Mouse (Mus musculus) MEL (cell line): Measurements from ENCODE around the gene Pxt1. TPM values are rescaled to one million over a fixed set of nuclear protein-coding genes. Genes with fewer than 3 reads are reported as not detected.

ENCODE experiments used
- DNase-seq: peaks from one replicate; pipeline ENCODE4 v3.0.0; 2011; ENCODE audit warnings: low read depth, low spot score
- H3K27ac ChIP-seq: 2 replicates; pipeline ENCODE4 v1.5.1; 2012; ENCODE audit warnings: low read depth, mild to moderate bottlenecking, control low read depth, low read length, moderate library complexity; ENCODE audit not compliant: control insufficient read depth
- H3K27me3 ChIP-seq, 2 experiments: fragments of 150-350 bp in 1 of 2; sonication (generic) in 1 of 2; 2 replicates each; pipeline ENCODE4 v1.6.1; 2012; ENCODE audit warnings: low read length in 2 of 2, mild to moderate bottlenecking in 2 of 2, improper control_type of control experiment in 1 of 2, moderate library complexity in 1 of 2; ENCODE audit not compliant: insufficient read depth in 2 of 2, control insufficient read depth in 1 of 2
- H3K36me3 ChIP-seq, 2 experiments: 2 replicates each; pipeline ENCODE4 v1.6.1; 2012 to 2014; ENCODE audit warnings: low read length in 2 of 2, improper control_type of control experiment in 1 of 2, inconsistent platforms in 1 of 2, mild to moderate bottlenecking in 1 of 2; ENCODE audit not compliant: insufficient read depth in 2 of 2, control insufficient read depth in 1 of 2
- H3K4me1 ChIP-seq, 2 experiments: fragments of 150-350 bp in 1 of 2; sonication (generic) in 1 of 2; 2 replicates each; pipeline ENCODE4 v1.6.1; 2012; ENCODE audit warnings: low read length in 2 of 2, improper control_type of control experiment in 1 of 2, mild to moderate bottlenecking in 1 of 2; ENCODE audit not compliant: insufficient read depth in 2 of 2, control insufficient read depth in 1 of 2
- H3K4me3 ChIP-seq, 2 experiments: fragments of 150-350 bp in 1 of 2; sonication (generic) in 1 of 2; 2 replicates each; pipeline ENCODE4 v1.5.1; 2012; ENCODE audit warnings: low read depth in 2 of 2, low read length in 2 of 2, mild to moderate bottlenecking in 2 of 2, moderate library complexity in 2 of 2, control low read depth in 1 of 2, improper control_type of control experiment in 1 of 2; ENCODE audit not compliant: control insufficient read depth in 1 of 2, insufficient read depth in 1 of 2
- H3K79me2 ChIP-seq: 2 replicates; pipeline ENCODE4 v1.6.1; 2012; ENCODE audit warnings: mild to moderate bottlenecking, low read length, moderate library complexity; ENCODE audit not compliant: control insufficient read depth, poor library complexity, insufficient read depth
- H3K9ac ChIP-seq: 2 replicates; pipeline ENCODE4 v1.6.1; 2012; ENCODE audit warnings: low read depth, mild to moderate bottlenecking, control low read depth, low read length, moderate library complexity; ENCODE audit not compliant: control insufficient read depth, poor library complexity, severe bottlenecking
- H3K9me3 ChIP-seq: fragments of 150-350 bp; sonication (generic); replicated peaks from 2 replicates; pipeline ENCODE4 v1.6.1; 2012; ENCODE audit warnings: mild to moderate bottlenecking, low read length, improper control_type of control experiment, moderate library complexity; ENCODE audit not compliant: insufficient read depth
- CHD1 ChIP-seq: IDR thresholded peaks from 2 replicates; pipeline ENCODE4 v1.6.1; 2012; ENCODE audit warnings: low read depth, mild to moderate bottlenecking, inconsistent platforms, low read length, improper control_type of control experiment
- CHD2 ChIP-seq: IDR thresholded peaks from 2 replicates; pipeline ENCODE4 v1.6.1; 2011; ENCODE audit warnings: low read length, improper control_type of control experiment
- CTCF ChIP-seq, 3 experiments: IDR thresholded peaks in 2 of 3; conservative IDR thresholded peaks in 1 of 3; 2 replicates each; pipeline ENCODE4 v1.5.1; 2011 to 2012; ENCODE audit warnings: low read length in 3 of 3, low read depth in 2 of 3, mild to moderate bottlenecking in 2 of 3, improper control_type of control experiment in 1 of 3, inconsistent platforms in 1 of 3, mixed read lengths in 1 of 3, moderate library complexity in 1 of 3; ENCODE audit not compliant: control insufficient read depth in 1 of 3, insufficient read depth in 1 of 3, poor library complexity in 1 of 3, severe bottlenecking in 1 of 3
- ETS1 ChIP-seq: IDR thresholded peaks from 2 replicates; pipeline ENCODE4 v1.6.1; 2012; ENCODE audit warnings: low read depth, mild to moderate bottlenecking, inconsistent platforms, low read length, improper control_type of control experiment, moderate library complexity
- GABPA ChIP-seq: IDR thresholded peaks from 2 replicates; pipeline ENCODE4 v1.6.1; 2012; ENCODE audit warnings: low read depth, mild to moderate bottlenecking, inconsistent platforms, low read length, improper control_type of control experiment, moderate library complexity
- GATA1 ChIP-seq: IDR thresholded peaks from 2 replicates; pipeline ENCODE4 v1.6.1; 2011; ENCODE audit warnings: low read depth, low read length, improper control_type of control experiment
- KAT2A ChIP-seq: conservative IDR thresholded peaks from 2 replicates; pipeline ENCODE4 v1.6.1; 2012; ENCODE audit warnings: low read depth, low read length, improper control_type of control experiment, inconsistent platforms
- MAFK ChIP-seq: IDR thresholded peaks from 2 replicates; pipeline ENCODE4 v1.6.1; 2011; ENCODE audit warnings: low read depth, mild to moderate bottlenecking, low read length, improper control_type of control experiment, borderline replicate concordance
- MXI1 ChIP-seq: IDR thresholded peaks from 2 replicates; pipeline ENCODE4 v1.6.1; 2011; ENCODE audit warnings: mild to moderate bottlenecking, low read depth, low read length, improper control_type of control experiment
- MYB ChIP-seq: IDR thresholded peaks from 2 replicates; pipeline ENCODE4 v1.6.1; 2011; ENCODE audit warnings: mild to moderate bottlenecking, low read depth, low read length, improper control_type of control experiment
- MYC ChIP-seq: IDR thresholded peaks from 2 replicates; pipeline ENCODE4 v1.6.1; 2011; ENCODE audit warnings: low read depth, mild to moderate bottlenecking, low read length, improper control_type of control experiment, moderate library complexity
- NELFE ChIP-seq: IDR thresholded peaks from 2 replicates; pipeline ENCODE4 v1.6.1; 2011; ENCODE audit warnings: low read depth, low read length, improper control_type of control experiment
- RAD21 ChIP-seq: IDR thresholded peaks from 2 replicates; pipeline ENCODE4 v1.6.1; 2011; ENCODE audit warnings: mild to moderate bottlenecking, low read depth, low read length, improper control_type of control experiment
- RCOR1 ChIP-seq: IDR thresholded peaks from 2 replicates; pipeline ENCODE4 v1.6.1; 2012; ENCODE audit warnings: low read depth, mild to moderate bottlenecking, inconsistent platforms, low read length, improper control_type of control experiment
- SIN3A ChIP-seq: IDR thresholded peaks from 2 replicates; pipeline ENCODE4 v1.6.1; 2012; ENCODE audit warnings: low read length, improper control_type of control experiment, inconsistent platforms
- SMC3 ChIP-seq: IDR thresholded peaks from 2 replicates; pipeline ENCODE4 v1.6.1; 2011; ENCODE audit warnings: low read depth, low read length, improper control_type of control experiment
- TBP ChIP-seq: IDR thresholded peaks from 2 replicates; pipeline ENCODE4 v1.8.0; 2011; ENCODE audit warnings: low read depth, low read length, improper control_type of control experiment
- polyA plus RNA-seq, 2 experiments: library from polyadenylated mRNA; stranded (reverse) in 1 of 2; unstranded in 1 of 2; fragments of >175 nt in 1 of 2; fragments of >200 nt in 1 of 2; gene quantifications; 2 replicates each; pipeline versions ENCODE4 v1.2.1 to v1.2.4; 2012; ENCODE audit warnings: low replicate concordance in 2 of 2, low read depth in 1 of 2; ENCODE audit not compliant: insufficient read length in 2 of 2, insufficient read depth in 1 of 2, missing spikeins in 1 of 2
- total RNA-seq: library from RNA; depleted of rRNA; stranded (reverse); fragments of 300-350 nt; gene quantifications from 2 replicates; pipeline ENCODE4 v1.2.3, GENCODE M21; 2012

The Pxt1 gene
- total and polyA plus RNA-seq, 3 experiments: not detected

DNA sequence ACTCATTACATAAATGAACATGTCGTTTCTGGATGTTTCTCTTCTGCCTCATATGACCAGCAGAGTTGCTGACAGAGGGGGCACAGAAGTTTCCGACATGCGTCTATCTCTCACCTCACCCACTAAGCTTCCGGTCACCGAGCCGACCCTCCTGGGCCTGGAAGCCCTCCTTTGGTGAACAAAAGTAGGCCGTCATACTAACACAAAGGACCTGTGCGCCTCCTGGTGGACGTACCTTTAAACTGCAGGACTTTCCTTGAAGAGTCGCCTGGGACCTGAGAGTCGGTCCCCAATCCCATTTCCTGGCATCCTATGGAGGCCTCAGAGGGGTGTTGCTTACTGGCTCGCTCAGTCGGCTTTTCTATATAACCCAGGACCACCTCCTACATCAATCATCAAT is 17.3 kb downstream of the Pxt1 start (continued):
- TF ChIP-seq SIN3A: 0 out of 2 replicates have a peak, but pooled peaks have one; percentile 32
- no peak for TF ChIP-seq GABPA
- TF ChIP-seq MAFK: no peak
- no peak for TF ChIP-seq CHD1
- TF ChIP-seq TBP: 0 out of 2 replicates have a peak, but pooled peaks have one; percentile 30
- TF ChIP-seq, all 39 proteins: peak for 6

DNA sequence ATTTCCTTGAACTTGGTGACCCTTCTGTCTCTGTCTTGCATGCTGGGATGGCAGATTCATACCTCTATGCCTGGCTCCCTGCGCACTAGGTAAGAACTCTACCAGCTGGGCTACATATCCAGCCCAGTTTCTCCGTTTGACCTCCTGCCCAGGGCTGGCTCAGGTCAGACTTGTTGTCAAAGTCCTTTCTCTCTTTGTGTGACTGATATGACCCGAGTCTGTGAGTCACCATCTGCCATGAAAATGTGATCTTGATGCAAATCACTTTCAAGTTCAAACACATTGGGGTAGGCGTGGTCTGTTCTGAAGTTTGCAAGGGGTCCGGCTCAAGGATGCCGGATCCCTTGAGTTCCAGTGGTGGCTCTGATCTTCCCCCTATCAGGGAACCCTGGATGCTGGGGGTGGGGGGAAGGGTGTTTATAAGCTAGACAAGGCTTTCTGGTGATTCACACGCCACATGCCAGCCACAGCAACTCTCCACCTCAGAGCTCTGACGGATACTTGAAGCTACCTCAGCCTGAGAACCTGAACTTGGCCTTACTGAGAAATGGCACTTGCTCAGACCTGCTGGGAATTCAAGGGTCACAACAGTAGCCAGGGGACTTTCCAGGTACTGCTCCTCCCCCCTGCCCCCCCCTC is 18.6 kb downstream of the Pxt1 start:
- no peak overlapping the region for H3K9ac ChIP-seq
- no peaks in the 10 kb centered on the region for H3K27me3 ChIP-seq
- peaks cover 0 to 5% of the 10 kb centered on the region in 2 experiments; a peak in 2 of 4 replicates for H3K36me3 ChIP-seq
- no peaks in the 10 kb centered on the region for H3K79me2 ChIP-seq
- no peak overlapping the region for H3K27ac ChIP-seq
- H3K9me3 ChIP-seq: no peaks in the 10 kb centered on the region
- peaks cover 0 to 13% of the 10 kb centered on the region in 2 experiments; a peak in 3 of 4 replicates for H3K4me1 ChIP-seq
- TF ChIP-seq NELFE (no peak), MYB (no peak), RAD21 (no peak), CTCF (IDR thresholded peaks at IDR 0.05 in 2 of 3, conservative IDR thresholded peaks at IDR 0.05 in 1 of 3; ENCODE audit: control insufficient read depth in 1 of 3, insufficient read depth in 1 of 3, low read depth in 2 of 3, low read length in 3 of 3, poor library complexity in 1 of 3, severe bottlenecking in 1 of 3) (no peak), GABPA (no peak), KAT2A (no peak), GATA1 (no peak)
- no peak for DNase-seq
- no peak overlapping the region for H3K4me3 ChIP-seq

DNA sequence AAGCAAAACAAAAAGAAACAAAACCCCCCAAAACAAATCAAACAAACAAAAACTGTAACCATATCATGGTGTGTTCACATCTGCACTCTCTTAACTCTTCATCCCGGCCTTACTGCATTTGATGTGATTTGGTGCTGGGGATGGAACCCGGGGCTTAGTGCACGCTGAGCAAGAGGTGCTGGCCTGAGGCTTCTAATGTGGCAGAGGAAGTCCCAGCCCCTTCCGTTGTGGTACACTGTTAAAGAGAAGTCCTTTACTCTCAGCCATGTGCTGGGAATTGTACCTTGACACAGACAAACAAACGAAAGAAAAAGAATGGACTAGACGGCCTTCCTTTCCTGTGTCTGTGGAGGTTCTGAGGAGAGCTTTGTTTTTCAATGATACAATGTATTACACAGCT is 21.5 kb downstream of the Pxt1 start:
- H3K36me3 ChIP-seq: no peaks in the 10 kb centered on the region
- no peak overlapping the region for H3K27ac ChIP-seq
- DNase-seq: no peak
- H3K79me2 ChIP-seq: no peaks in the 10 kb centered on the region
- H3K27me3 ChIP-seq: no peaks in the 10 kb centered on the region
- no peaks in the 10 kb centered on the region for H3K9me3 ChIP-seq
- peaks cover 0 to 3% of the 10 kb centered on the region in 2 experiments; a peak in 3 of 4 replicates for H3K4me1 ChIP-seq
- H3K4me3 ChIP-seq: no peak overlapping the region
- no peak overlapping the region for H3K9ac ChIP-seq
- no peak for TF ChIP-seq SMC3
- TF ChIP-seq MAFK: no peak
- no peak for TF ChIP-seq RCOR1
- no peak for TF ChIP-seq MYC
- no peak for TF ChIP-seq CHD2
- no peak for TF ChIP-seq MXI1
- TF ChIP-seq RAD21: no peak
- TF ChIP-seq ETS1: no peak
